Mouse (Mus musculus) midbrain, embryonic 14.5 days (tissue): ENCODE measurements around the gene Ube2l3. TPM values are rescaled to one million over a fixed set of nuclear protein-coding genes. Genes with fewer than 3 reads are reported as not detected.
"Not testable (repeated sequence)": the region's sequence is repeated elsewhere in the genome, so short reads cannot be mapped to it uniquely, and the experiment has no call there.

Experiments
- ATAC-seq: fragments of 200-750 bp; cut with Nextera tagmentation; 2 replicates; pipeline ENCODE4 v1.8.0; 2017; ENCODE audit warnings: moderate number of reproducible peaks, moderate library complexity; ENCODE audit not compliant: low FRiP score, low TSS enrichment
- DNase-seq: peaks from one replicate; pipeline ENCODE4 v3.0.0-alpha.2; 2015
- H3K27ac ChIP-seq: fragments of 300-500 bp; sonication (generic); replicated peaks from 2 replicates; pipeline ENCODE4 v1.5.1; 2014; ENCODE audit warnings: mild to moderate bottlenecking, low read depth, low read length, moderate library complexity
- H3K27me3 ChIP-seq: fragments of 300-500 bp; sonication (generic); 2 replicates; pipeline ENCODE4 v1.6.1; 2014; ENCODE audit warnings: low read length, control low read depth, mixed read lengths; ENCODE audit not compliant: control insufficient read depth, insufficient read depth
- H3K36me3 ChIP-seq: fragments of 300-500 bp; sonication (generic); 2 replicates; pipeline ENCODE4 v1.6.1; 2014; ENCODE audit warnings: low read length, control low read depth; ENCODE audit not compliant: control insufficient read depth, insufficient read depth
- H3K4me1 ChIP-seq: fragments of 300-500 bp; sonication (generic); 2 replicates; pipeline ENCODE4 v1.6.1; 2014; ENCODE audit warnings: mild to moderate bottlenecking, antibody characterized with exemption, low read length, control low read depth; ENCODE audit not compliant: control insufficient read depth, insufficient read depth
- H3K4me2 ChIP-seq: fragments of 300-500 bp; sonication (generic); 2 replicates; pipeline ENCODE4 v1.6.1; 2014; ENCODE audit warnings: mild to moderate bottlenecking, low read length, moderate library complexity
- H3K4me3 ChIP-seq: fragments of 300-500 bp; sonication (generic); replicated peaks from 2 replicates; pipeline ENCODE4 v1.5.1; 2014; ENCODE audit warnings: low read depth, low read length
- H3K9ac ChIP-seq: fragments of 300-500 bp; sonication (generic); replicated peaks from 2 replicates; pipeline ENCODE4 v1.6.1; 2014; ENCODE audit warnings: mild to moderate bottlenecking, low read length, moderate library complexity
- H3K9me3 ChIP-seq: fragments of 300-500 bp; sonication (generic); 2 replicates; pipeline ENCODE4 v1.6.1; 2016; ENCODE audit warnings: low read length, control low read depth, mixed read lengths; ENCODE audit not compliant: control insufficient read depth
- WGBS: fragments of 180-500 bp; shearing (Covaris S2); extraction: QIAGEN DNeasy Blood & Tissue Kit; methylation state at CpG from one replicate; pipeline ENCODE4 v1.1.7; 2014; 5-methylcytosine and 5-hydroxymethylcytosine counted together
- polyA plus RNA-seq: library from polyadenylated mRNA; unstranded; fragments of >200 nt; fragmentation: Nextera tagmentation; extraction: Ambion mirVana; gene quantifications from 2 replicates; pipeline ENCODE4 v1.2.1, GENCODE M21; 2014

Ube2l3 gene
- polyA plus RNA-seq, 1 experiment from 2014 or later, result 297 TPM

GRCm38 (mm10) chr16:17175765-17176164 lies 26.7 kb downstream of the Ube2l3 start:
- no peak overlapping the region for H3K9ac ChIP-seq
- WGBS, result 87% methylated on average over 2 of the region's 2 CpGs
- no peaks in the 10 kb centered on the region for H3K9me3 ChIP-seq
- H3K4me2 ChIP-seq, result no peak overlapping the region
- no peak overlapping the region for H3K4me3 ChIP-seq
- no peak for ATAC-seq
- no peaks in the 10 kb centered on the region for H3K27me3 ChIP-seq
- no peak for DNase-seq
- H3K4me1 ChIP-seq, result no peaks in the 10 kb centered on the region
- H3K27ac ChIP-seq, result no peak overlapping the region
- peaks cover 34% of the 10 kb centered on the region for H3K36me3 ChIP-seq

GRCm38 (mm10) chr16:17168049-17168448 lies 34.4 kb downstream of the Ube2l3 start:
- WGBS, result 93% methylated on average over 5 of the region's 5 CpGs
- Histone ChIP-seq H3K4me1 (no peaks in the 10 kb centered on the region), H3K27ac (no peak overlapping the region), H3K9me3 (no peaks in the 10 kb centered on the region), H3K4me3 (no peak overlapping the region), H3K36me3 (peaks cover 35% of the 10 kb centered on the region), H3K27me3 (no peaks in the 10 kb centered on the region), H3K9ac (no peak overlapping the region), H3K4me2 (no peak overlapping the region)
- no peak for ATAC-seq
- no peak for DNase-seq

- H3K4me2 ChIP-seq, result no peak overlapping the region
- no peaks in the 10 kb centered on the region for H3K9me3 ChIP-seq
- no peaks in the 10 kb centered on the region for H3K27me3 ChIP-seq
- no peak overlapping the region for H3K4me3 ChIP-seq
- H3K36me3 ChIP-seq, result peaks cover 26% of the 10 kb centered on the region
- DNase-seq (no peak), ATAC-seq (no peak)
- no peak overlapping the region for H3K27ac ChIP-seq
- no peak overlapping the region for H3K9ac ChIP-seq
- no peaks in the 10 kb centered on the region for H3K4me1 ChIP-seq
Measured at GRCm38 (mm10) chr16:17167179-17167578, 35.3 kb downstream of the Ube2l3 start.

GRCm38 (mm10) chr16:17165478-17165877 lies 37.0 kb downstream of the Ube2l3 start:
- not testable (repeated sequence) for H3K9ac ChIP-seq, H3K27ac ChIP-seq, DNase-seq, H3K4me2 ChIP-seq, H3K27me3 ChIP-seq, ATAC-seq, H3K4me3 ChIP-seq, H3K4me1 ChIP-seq, H3K9me3 ChIP-seq
- H3K36me3 ChIP-seq, result peaks cover 26% of the 10 kb centered on the region; the same call in 1 of the 2 replicates
- 97% methylated on average over 1 of the region's 1 CpGs for WGBS

- H3K36me3 ChIP-seq, result peaks cover 60% of the 10 kb centered on the region
- no peak for ATAC-seq
Measured at GRCm38 (mm10) chr16:17154346-17154745, 48.1 kb downstream of the Ube2l3 start.

GRCm38 (mm10) chr16:17151874-17152273 lies 50.6 kb downstream of the Ube2l3 start:
- H3K4me3 ChIP-seq, result no peak overlapping the region
- DNase-seq (no peak), ATAC-seq (no peak)
- peaks cover 40% of the 10 kb centered on the region for H3K36me3 ChIP-seq
- no peaks in the 10 kb centered on the region; the same call in 1 of the 2 replicates for H3K27me3 ChIP-seq
- H3K9me3 ChIP-seq, result no peaks in the 10 kb centered on the region
- peaks cover 10% of the 10 kb centered on the region for H3K4me1 ChIP-seq
- H3K9ac ChIP-seq, result no peak overlapping the region
- no peak overlapping the region for H3K27ac ChIP-seq
- H3K4me2 ChIP-seq, result no peak overlapping the region
- 96% methylated on average over 4 of the region's 4 CpGs for WGBS

More at GRCm38 (mm10) chr16:17154346-17154745, 48.1 kb downstream of the Ube2l3 start:
- H3K27me3 ChIP-seq, result no peaks in the 10 kb centered on the region
- H3K9me3 ChIP-seq, result no peaks in the 10 kb centered on the region
- H3K4me1 ChIP-seq, result no peaks in the 10 kb centered on the region
- no peak overlapping the region for H3K27ac ChIP-seq
- WGBS, result 99% methylated on average over 2 of the region's 2 CpGs
- no peak overlapping the region for H3K4me2 ChIP-seq
- no peak overlapping the region for H3K9ac ChIP-seq
- no peak for DNase-seq
- no peak overlapping the region for H3K4me3 ChIP-seq

GRCm38 (mm10) chr16:17150520-17151258 lies 51.8 kb downstream of the Ube2l3 start:
- no peak overlapping the region for H3K9ac ChIP-seq
- WGBS, result 88% methylated on average over 7 of the region's 7 CpGs
- no peak overlapping the region for H3K4me3 ChIP-seq
- H3K27me3 ChIP-seq, result no peaks in the 10 kb centered on the region; the same call in 1 of the 2 replicates
- no peak for DNase-seq
- H3K9me3 ChIP-seq, result no peaks in the 10 kb centered on the region
- peaks cover 39% of the 10 kb centered on the region for H3K36me3 ChIP-seq
- ATAC-seq, result no peak
- H3K4me1 ChIP-seq, result peaks cover 10% of the 10 kb centered on the region
- H3K4me2 ChIP-seq, result no peak overlapping the region
- H3K27ac ChIP-seq, result no peak overlapping the region

DNA sequence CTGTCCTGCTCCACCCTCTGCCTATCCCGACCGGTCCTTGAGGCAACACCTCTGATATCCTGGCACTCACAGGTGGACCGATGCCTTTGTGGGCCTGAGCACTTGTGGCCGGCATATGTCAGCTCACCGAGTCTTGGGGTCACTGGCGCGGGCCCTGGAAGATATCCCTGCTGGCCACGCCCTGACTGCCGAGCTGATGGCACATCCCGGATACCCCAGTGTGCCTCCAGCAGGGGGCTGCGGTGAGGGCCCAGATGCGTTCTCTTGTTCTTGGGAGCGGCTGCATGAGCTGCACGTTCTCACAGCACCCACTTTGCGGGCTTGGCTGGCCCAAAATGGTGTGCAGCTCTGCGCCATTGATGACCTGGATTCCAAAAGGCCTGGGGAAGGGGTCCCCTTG lies 54.4 kb downstream of the Ube2l3 start:
- DNase-seq, result peak; percentile 58
- Histone ChIP-seq H3K36me3 (peaks cover 19% of the 10 kb centered on the region), H3K27ac (no peak overlapping the region), H3K27me3 (no peaks in the 10 kb centered on the region; the same call in 1 of the 2 replicates), H3K4me2 (peak overlapping the region; percentile 90), H3K9me3 (no peaks in the 10 kb centered on the region), H3K4me1 (peaks cover 10% of the 10 kb centered on the region), H3K4me3 (peak overlapping the region; percentile 60), H3K9ac (peak overlapping the region; percentile 71)
- 6% methylated on average over 16 of the region's 16 CpGs for WGBS
- ATAC-seq, result peak; percentile 18; the same call in 1 of the 2 replicates

DNA sequence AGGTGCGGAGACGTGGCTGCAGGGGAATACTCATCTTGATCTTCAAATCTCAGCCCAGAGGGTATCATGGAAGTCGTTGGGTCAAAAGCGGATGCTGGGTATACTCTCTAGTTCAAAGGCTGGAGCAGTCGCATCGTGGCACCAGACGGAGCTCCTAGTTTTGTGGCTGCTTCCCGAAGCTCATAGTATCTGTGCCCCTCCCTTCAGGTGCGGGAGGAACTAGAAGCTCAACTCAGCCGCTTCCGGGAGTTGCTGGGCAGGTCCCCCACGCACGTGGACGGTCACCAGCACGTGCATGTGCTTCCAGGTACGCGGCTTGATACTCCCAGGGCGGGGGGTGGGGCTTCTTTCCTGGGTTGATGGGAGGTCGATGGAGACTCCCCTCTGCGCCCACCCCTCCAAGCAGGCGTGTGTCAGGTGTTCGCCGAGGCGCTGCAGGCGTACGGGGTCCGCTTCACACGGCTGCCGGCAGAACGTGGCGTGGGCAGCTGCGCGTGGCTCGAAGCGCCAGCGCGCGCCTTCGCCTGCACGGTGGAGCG lies 55.0 kb downstream of the Ube2l3 start:
- H3K27ac ChIP-seq, result peak overlapping the region; percentile 52; the same call in 1 of the 2 replicates
- peak; percentile 44 for ATAC-seq

More for the DNA sequence above, 55.0 kb downstream of the Ube2l3 start:
- H3K9ac ChIP-seq, result peak overlapping the region; percentile 71
- H3K4me3 ChIP-seq, result peak overlapping the region; percentile 60
- DNase-seq, result peak; percentile 67
- H3K9me3 ChIP-seq, result no peaks in the 10 kb centered on the region
- no peaks in the 10 kb centered on the region; the same call in 1 of the 2 replicates for H3K27me3 ChIP-seq
- H3K36me3 ChIP-seq, result peaks cover 14% of the 10 kb centered on the region
- WGBS, result under 1% methylated on average over 41 of the region's 41 CpGs
- H3K4me1 ChIP-seq, result peaks cover 10% of the 10 kb centered on the region
- peak overlapping the region; percentile 90 for H3K4me2 ChIP-seq
